Mouse (Mus musculus): ENCODE results near the gene Tctn1.

The Tctn1 gene

GRCm38 (mm10) chr5:122249281-122249680 lies 15.0 kb downstream of the Tctn1 start:
- in situ Hi-C loops (cut with MboI; ENCODE audit: low sequenced_read_pairs) = no loop called here

GRCm38 (mm10) chr5:122247934-122248333 lies 16.3 kb downstream of the Tctn1 start:
- in situ Hi-C loops (cut with MboI; ENCODE audit: low sequenced_read_pairs) = no loop called here

GRCm38 (mm10) chr5:122247529-122247928 lies 16.7 kb downstream of the Tctn1 start:
- in situ Hi-C loops (cut with MboI; ENCODE audit: low sequenced_read_pairs) = no loop called here

GRCm38 (mm10) chr5:122246547-122247167 lies 17.6 kb downstream of the Tctn1 start:
- in situ Hi-C loops (cut with MboI; ENCODE audit: low sequenced_read_pairs) = no loop called here

- in situ Hi-C loops (cut with MboI; ENCODE audit: low sequenced_read_pairs) = no loop called here
Observed at GRCm38 (mm10) chr5:122245186-122245585, 19.1 kb downstream of the Tctn1 start.

- in situ Hi-C loops (cut with MboI; ENCODE audit: low sequenced_read_pairs) = no loop called here
Observed at GRCm38 (mm10) chr5:122243781-122244523, 20.3 kb downstream of the Tctn1 start.

- in situ Hi-C loops (cut with MboI; ENCODE audit: low sequenced_read_pairs) = no loop called here
Observed at GRCm38 (mm10) chr5:122242521-122243123, 21.6 kb downstream of the Tctn1 start.

GRCm38 (mm10) chr5:122240989-122241388 lies 23.3 kb downstream of the Tctn1 start:
- in situ Hi-C loops (cut with MboI; ENCODE audit: low sequenced_read_pairs) = no loop called here

GRCm38 (mm10) chr5:122240521-122240920 lies 23.7 kb downstream of the Tctn1 start:
- in situ Hi-C loops (cut with MboI; ENCODE audit: low sequenced_read_pairs) = no loop called here

GRCm38 (mm10) chr5:122239618-122240017 lies 24.6 kb downstream of the Tctn1 start:
- in situ Hi-C loops (cut with MboI; ENCODE audit: low sequenced_read_pairs) = no loop called here

GRCm38 (mm10) chr5:122237200-122237599 lies 27.1 kb downstream of the Tctn1 start:
- in situ Hi-C loops (cut with MboI; ENCODE audit: low sequenced_read_pairs) = no loop called here

GRCm38 (mm10) chr5:122235196-122235836 lies 28.9 kb downstream of the Tctn1 start:
- in situ Hi-C loops (cut with MboI; ENCODE audit: low sequenced_read_pairs) = no loop called here

- in situ Hi-C loops (cut with MboI; ENCODE audit: low sequenced_read_pairs) = no loop called here
Observed at GRCm38 (mm10) chr5:122234319-122235195, 29.7 kb downstream of the Tctn1 start.

- in situ Hi-C loops (cut with MboI; ENCODE audit: low sequenced_read_pairs) = no loop called here
Observed at GRCm38 (mm10) chr5:122233695-122234094, 30.6 kb downstream of the Tctn1 start.

- in situ Hi-C loops (cut with MboI; ENCODE audit: low sequenced_read_pairs) = no loop called here
Observed at GRCm38 (mm10) chr5:122233077-122233581, 31.1 kb downstream of the Tctn1 start.

GRCm38 (mm10) chr5:122232004-122232403 lies 32.3 kb downstream of the Tctn1 start:
- in situ Hi-C loops (cut with MboI; ENCODE audit: low sequenced_read_pairs) = no loop called here

GRCm38 (mm10) chr5:122231431-122231830 lies 32.8 kb downstream of the Tctn1 start:
- in situ Hi-C loops (cut with MboI; ENCODE audit: low sequenced_read_pairs) = no loop called here

GRCm38 (mm10) chr5:122230816-122231215 lies 33.4 kb downstream of the Tctn1 start:
- in situ Hi-C loops (cut with MboI; ENCODE audit: low sequenced_read_pairs) = no loop called here

GRCm38 (mm10) chr5:122228772-122229171 lies 35.5 kb downstream of the Tctn1 start:
- in situ Hi-C loops (cut with MboI; ENCODE audit: low sequenced_read_pairs) = no loop called here

- in situ Hi-C loops (cut with MboI; ENCODE audit: low sequenced_read_pairs) = no loop called here
Observed at GRCm38 (mm10) chr5:122228271-122228765, 35.9 kb downstream of the Tctn1 start.

All from CH12F3 (cell line).